Mouse (Mus musculus) olfactory bulb, adult 2 months (tissue): Measurements from ENCODE around the gene Kdm5c.

Experiments used
- CTCF ChIP-seq: fragments of 200-500 bp; IDR thresholded peaks from 2 replicates; pipeline ENCODE4 v1.5.1; 2012; ENCODE audit warnings: low read depth, mild to moderate bottlenecking, low read length, moderate library complexity; ENCODE audit not compliant: insufficient read depth
- POLR2A ChIP-seq: fragments of 200-500 bp; IDR thresholded peaks from 2 replicates; pipeline ENCODE4 v1.6.1; 2012; ENCODE audit warnings: mild to moderate bottlenecking, low read depth, low read length, moderate library complexity; ENCODE audit not compliant: insufficient read depth

DNA sequence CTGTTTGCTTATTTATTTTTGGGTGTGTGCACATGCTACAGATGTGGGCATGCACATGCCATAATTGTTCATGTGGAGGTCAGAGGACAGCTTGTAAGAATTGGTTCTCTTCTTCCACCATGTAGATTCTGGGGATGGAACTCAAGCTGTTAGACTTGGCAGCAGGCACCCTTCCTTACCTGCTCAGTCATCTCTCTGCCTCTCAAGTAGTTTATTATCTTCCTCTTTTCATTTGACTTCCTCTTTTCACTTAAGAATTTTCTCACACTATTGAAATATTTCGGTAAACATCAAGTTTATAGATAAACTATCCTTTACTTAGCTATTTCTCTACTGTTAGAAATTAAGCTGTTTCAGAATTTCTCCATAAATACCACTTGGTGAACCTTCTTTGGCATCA lies 18.1 kb upstream of the Kdm5c start:
- no peak for TF ChIP-seq CTCF
- no peak for TF ChIP-seq POLR2A
